ENCODE assay signal across 18 mouse cellular contexts in genomic region chr15:56975446-56976433, GRCm38 (mm10).
DNase-seq lines count a peak whose midpoint lies in the region; ATAC-seq and TF ChIP-seq lines count a peak whose summit lies in the region.
"Had no signal": no experiment of that assay in that cellular context is flagged by ENCODE, and none has a peak within 500 bp of the region (broad histone marks: within the 10 kb centered on the region; RNA-seq: fewer than 3 reads in every experiment).

No protein-coding gene starts in this region.

- no peak for TF ChIP-seq POLR2A in brain, embryonic 14.5 days (IDR thresholded peaks at IDR 0.05; ENCODE audit: borderline replicate concordance, extremely low read depth, insufficient read depth, insufficient read length, poor library complexity, severe bottlenecking)

- H3K4me2 ChIP-seq in kidney, postnatal 0 days (ENCODE audit: low read length): no peak overlapping the region
- H3K4me2 ChIP-seq: heart, embryonic 13.5 days had no signal

- H3K4me1 ChIP-seq in kidney, postnatal 0 days (replicated peaks; ENCODE audit: insufficient read depth, low read length): no peaks in the 10 kb centered on the region
- H3K4me1 ChIP-seq: heart, embryonic 13.5 days had no signal

- no peak overlapping the region for H3K4me3 ChIP-seq in kidney, postnatal 0 days (replicated peaks; ENCODE audit: low read depth, low read length)
- H3K4me3 ChIP-seq: heart, embryonic 13.5 days had no signal

- DNase-seq in kidney, postnatal 0 days (ENCODE audit: low spot score): peak; percentile 34
- no peak for DNase-seq in kidney, adult 18-20 months
- peak; percentile 78 for DNase-seq in Muller cell, postnatal 12 days (ENCODE audit: inconsistent ontology term)
- DNase-seq in brain, embryonic 14.5 days (ENCODE audit: low read depth): peak; percentile 74
- DNase-seq in gonadal fat pad, adult 2 months (ENCODE audit: low read depth): peak; percentile 44
- no peak for DNase-seq in layer of hippocampus, adult 18-20 months (ENCODE audit: low spot score in 2 of 2)
- DNase-seq in frontal cortex, postnatal 14 days (ENCODE audit: low spot score in 2 of 2): no peak
- DNase-seq: cerebellum, adult 11 months; cerebellum, postnatal 36 days; gastrocnemius, postnatal 36 days; heart, postnatal 4 days; kidney, postnatal 25 days; liver; lung, adult 2 months; lung, postnatal 4 days had no signal

- H3K27ac ChIP-seq in kidney, postnatal 0 days: no peak overlapping the region
- H3K27ac ChIP-seq: heart, embryonic 13.5 days had no signal

- no peaks in the 10 kb centered on the region for H3K9me3 ChIP-seq in kidney, postnatal 0 days (replicated peaks; ENCODE audit: low read length)
- H3K9me3 ChIP-seq: heart, embryonic 13.5 days had no signal

- no peaks in the 10 kb centered on the region for H3K36me3 ChIP-seq in kidney, postnatal 0 days (ENCODE audit: insufficient read depth, low read length)
- H3K36me3 ChIP-seq: heart, embryonic 13.5 days had no signal

- no peak for ATAC-seq in kidney, postnatal 0 days (replicated peaks; ENCODE audit: low FRiP score, low read depth)
- ATAC-seq: activated CD4-positive, CD25-positive, alpha-beta regulatory T cell, adult 4 months; intestine, embryonic 16.5 days had no signal

- H3K9ac ChIP-seq in kidney, postnatal 0 days (ENCODE audit: low read depth, low read length): no peak overlapping the region
- H3K9ac ChIP-seq: heart, embryonic 13.5 days had no signal

- no peak for TF ChIP-seq CTCF in kidney, postnatal 0 days (IDR thresholded peaks at IDR 0.05; ENCODE audit: low read depth)
- no peak for TF ChIP-seq CTCF in brain, embryonic 14.5 days (IDR thresholded peaks at IDR 0.05; ENCODE audit: borderline replicate concordance, extremely low read depth, insufficient read depth, insufficient read length)

- 60% methylated on average over 4 of the region's 4 CpGs for WGBS in kidney, postnatal 0 days

- no peaks in the 10 kb centered on the region for H3K27me3 ChIP-seq in kidney, postnatal 0 days (ENCODE audit: insufficient read depth, low read length)
- H3K27me3 ChIP-seq: heart, embryonic 13.5 days had no signal

Comparison
In these comparisons a context has a peak if more than half of its experiments do, and no peak if none do; other contexts are left out.
1. DNase-seq: peak in kidney, postnatal 0 days (single experiment), Muller cell, postnatal 12 days (single experiment), brain, embryonic 14.5 days (single experiment) and gonadal fat pad, adult 2 months (single experiment); none in kidney, adult 18-20 months (single experiment), layer of hippocampus, adult 18-20 months (0 of 2) and frontal cortex, postnatal 14 days (0 of 2).